Mouse (Mus musculus) bone marrow macrophage, adult 2 months (primary cell): ENCODE measurements around the gene Atxn7l2. TPM values are rescaled to one million over a fixed set of nuclear protein-coding genes. Genes with fewer than 3 reads are reported as not detected.
A peak's percentile ranks its signal among the peaks of the same experiment; 100 is the strongest.

Experiments used
- H3K27ac ChIP-seq: 2 replicates; pipeline ENCODE4 v1.5.1; 2012; ENCODE audit warnings: low read depth, low read length; ENCODE audit not compliant: insufficient read depth
- H3K4me1 ChIP-seq: 2 replicates; pipeline ENCODE4 v1.6.1; 2012; ENCODE audit warnings: low read length; ENCODE audit not compliant: control insufficient read depth, insufficient read depth
- H3K4me3 ChIP-seq: 2 replicates; pipeline ENCODE4 v1.5.1; 2012; ENCODE audit warnings: mild to moderate bottlenecking, low read length, moderate library complexity; ENCODE audit not compliant: insufficient read depth
- CTCF ChIP-seq: IDR thresholded peaks from 2 replicates; pipeline ENCODE4 v1.5.1; 2012; ENCODE audit warnings: low read depth, mild to moderate bottlenecking, low read length, moderate library complexity
- POLR2A ChIP-seq: IDR thresholded peaks from 2 replicates; pipeline ENCODE4 v1.6.1; 2012; ENCODE audit warnings: mild to moderate bottlenecking, low read depth, low read length, borderline replicate concordance
- polyA plus RNA-seq: library from polyadenylated mRNA; stranded (reverse); fragments of >200 nt; gene quantifications from 2 replicates; pipeline ENCODE4 v1.2.4, GENCODE M21; 2012; ENCODE audit not compliant: missing spikeins, insufficient read depth, insufficient read length

The Atxn7l2 gene
- polyA plus RNA-seq, 1 experiment: 6.4 TPM

DNA sequence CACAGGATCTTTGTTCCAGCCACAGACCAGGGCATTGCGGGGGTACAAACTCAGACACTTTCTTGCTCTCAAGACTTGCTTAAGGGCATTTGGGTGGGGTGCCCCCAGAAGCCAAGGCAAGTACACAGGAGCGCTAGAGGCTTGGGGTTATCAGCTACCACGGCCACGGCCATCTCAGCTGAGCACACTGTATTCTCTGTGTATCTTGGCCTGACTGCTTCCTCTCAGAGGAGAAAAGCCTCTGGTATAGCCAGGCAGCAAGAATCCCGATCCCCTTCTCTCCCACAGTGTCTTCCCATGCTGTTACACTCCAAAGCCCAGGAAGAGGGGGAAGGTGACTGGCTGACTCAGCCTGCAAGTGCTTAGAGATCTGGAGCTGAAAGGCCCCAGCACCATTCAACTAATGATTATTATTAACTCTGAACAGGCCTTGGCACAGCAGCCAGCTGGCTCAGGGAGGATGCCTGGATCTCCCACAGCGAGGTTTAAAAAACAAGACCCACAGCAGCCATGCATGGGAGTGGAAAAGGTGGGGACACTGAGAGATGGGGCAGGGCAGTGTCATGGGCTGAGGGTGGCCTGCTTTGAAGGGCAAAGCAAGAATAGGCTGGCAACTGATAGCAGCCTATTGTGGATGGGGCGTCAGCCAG lies 14.7 kb downstream of the Atxn7l2 start:
- no peak overlapping the region for H3K4me3 ChIP-seq
- H3K4me1 ChIP-seq: peaks cover 8% of the 10 kb centered on the region
- H3K27ac ChIP-seq: no peak overlapping the region
- TF ChIP-seq CTCF: no peak
- no peak for TF ChIP-seq POLR2A

DNA sequence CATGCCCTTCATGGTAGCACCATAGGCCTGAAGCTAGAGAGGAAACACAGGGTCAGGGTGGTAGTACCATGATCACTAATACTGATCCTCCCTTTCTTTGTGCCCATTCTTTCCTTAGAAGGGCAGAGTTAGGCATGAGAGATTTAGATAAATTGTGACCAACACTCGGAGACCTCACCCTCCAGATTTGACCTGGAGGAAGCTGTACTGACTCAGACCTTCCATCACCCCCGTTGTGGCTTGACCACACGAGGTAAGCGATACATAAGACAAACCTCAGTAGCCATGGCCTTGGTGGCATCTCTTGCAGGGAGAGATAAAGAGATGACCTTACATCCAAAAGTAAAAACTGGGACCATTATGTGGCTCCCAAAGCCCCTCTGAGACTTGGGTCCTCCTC lies 15.4 kb downstream of the Atxn7l2 start:
- Histone ChIP-seq H3K27ac (no peak overlapping the region), H3K4me3 (no peak overlapping the region), H3K4me1 (peaks cover 8% of the 10 kb centered on the region)
- no peak for TF ChIP-seq CTCF
- TF ChIP-seq POLR2A: no peak

GRCm38 (mm10) chr3:108193686-108194085 lies 17.0 kb downstream of the Atxn7l2 start:
- no peaks in the 10 kb centered on the region for H3K4me1 ChIP-seq
- no peak overlapping the region for H3K27ac ChIP-seq
- H3K4me3 ChIP-seq: no peak overlapping the region
- no peak for TF ChIP-seq CTCF
- no peak for TF ChIP-seq POLR2A

GRCm38 (mm10) chr3:108189897-108190296 lies 20.8 kb downstream of the Atxn7l2 start:
- Histone ChIP-seq H3K4me1 (no peaks in the 10 kb centered on the region), H3K4me3 (no peak overlapping the region), H3K27ac (no peak overlapping the region)
- no peak for TF ChIP-seq CTCF
- no peak for TF ChIP-seq POLR2A

DNA sequence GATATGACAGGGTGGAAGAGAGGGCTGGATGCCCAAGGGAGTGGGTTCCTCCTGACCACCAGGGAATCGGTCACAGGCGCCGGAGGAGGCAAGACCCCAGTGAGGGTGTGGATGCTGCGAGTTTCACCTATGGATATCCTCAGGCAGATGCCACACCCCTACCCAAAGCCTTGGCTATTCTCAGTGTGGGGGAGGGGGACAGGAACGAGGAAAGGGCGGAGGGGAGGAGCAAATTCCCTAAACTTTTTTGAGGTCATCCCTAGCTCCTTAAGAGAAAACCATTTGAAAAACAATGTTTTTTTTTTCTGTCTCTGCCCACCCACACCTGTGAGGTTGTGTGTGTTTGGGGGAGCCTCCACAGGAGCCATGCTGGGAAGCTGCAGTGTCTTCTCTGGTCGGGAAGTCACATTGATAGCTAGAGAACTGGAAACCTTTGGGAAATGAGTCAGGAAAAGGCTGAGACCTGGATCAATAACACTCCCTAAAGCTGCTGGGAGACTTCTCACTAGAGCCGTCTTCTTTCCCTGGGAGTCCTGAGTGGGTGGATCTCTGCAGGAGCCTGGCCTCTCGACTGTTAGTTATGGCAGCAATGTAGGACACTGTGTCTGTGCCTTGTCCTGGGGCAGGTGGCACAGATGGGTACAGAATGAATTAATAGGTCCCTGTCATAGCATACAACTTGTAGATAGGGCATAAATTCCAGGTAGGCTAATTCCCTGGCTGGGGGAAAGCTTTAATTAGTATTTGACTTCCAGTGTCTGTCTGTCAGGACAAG lies 21.8 kb downstream of the Atxn7l2 start:
- TF ChIP-seq CTCF (no peak), POLR2A (no peak)
- no peaks in the 10 kb centered on the region for H3K4me1 ChIP-seq
- no peak overlapping the region for H3K27ac ChIP-seq
- no peak overlapping the region for H3K4me3 ChIP-seq

DNA sequence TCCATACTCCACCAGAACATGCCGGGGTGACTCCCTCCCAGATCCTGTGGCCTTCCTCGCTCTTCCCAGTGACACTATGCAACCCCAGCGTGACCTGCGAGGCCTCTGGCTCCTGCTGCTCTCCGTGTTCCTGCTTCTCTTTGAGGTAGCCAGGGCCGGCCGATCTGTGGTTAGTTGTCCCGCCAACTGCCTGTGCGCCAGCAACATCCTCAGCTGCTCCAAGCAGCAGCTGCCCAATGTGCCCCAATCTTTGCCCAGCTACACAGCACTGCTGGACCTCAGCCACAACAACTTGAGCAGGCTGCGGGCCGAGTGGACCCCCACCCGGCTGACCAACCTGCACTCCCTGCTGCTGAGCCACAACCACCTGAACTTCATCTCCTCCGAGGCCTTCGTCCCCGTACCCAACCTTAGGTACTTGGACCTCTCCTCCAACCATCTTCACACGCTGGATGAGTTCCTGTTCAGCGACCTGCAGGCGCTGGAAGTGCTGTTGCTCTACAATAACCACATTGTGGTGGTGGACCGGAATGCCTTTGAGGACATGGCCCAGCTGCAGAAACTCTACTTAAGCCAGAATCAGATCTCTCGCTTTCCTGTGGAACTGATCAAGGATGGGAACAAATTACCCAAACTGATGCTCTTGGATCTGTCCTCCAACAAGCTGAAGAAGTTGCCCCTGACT lies 23.5 kb downstream of the Atxn7l2 start:
- H3K4me3 ChIP-seq: peak overlapping the region; percentile 70
- TF ChIP-seq CTCF: no peak
- TF ChIP-seq POLR2A: no peak
- H3K4me1 ChIP-seq: no peaks in the 10 kb centered on the region
- H3K27ac ChIP-seq: no peak overlapping the region

DNA sequence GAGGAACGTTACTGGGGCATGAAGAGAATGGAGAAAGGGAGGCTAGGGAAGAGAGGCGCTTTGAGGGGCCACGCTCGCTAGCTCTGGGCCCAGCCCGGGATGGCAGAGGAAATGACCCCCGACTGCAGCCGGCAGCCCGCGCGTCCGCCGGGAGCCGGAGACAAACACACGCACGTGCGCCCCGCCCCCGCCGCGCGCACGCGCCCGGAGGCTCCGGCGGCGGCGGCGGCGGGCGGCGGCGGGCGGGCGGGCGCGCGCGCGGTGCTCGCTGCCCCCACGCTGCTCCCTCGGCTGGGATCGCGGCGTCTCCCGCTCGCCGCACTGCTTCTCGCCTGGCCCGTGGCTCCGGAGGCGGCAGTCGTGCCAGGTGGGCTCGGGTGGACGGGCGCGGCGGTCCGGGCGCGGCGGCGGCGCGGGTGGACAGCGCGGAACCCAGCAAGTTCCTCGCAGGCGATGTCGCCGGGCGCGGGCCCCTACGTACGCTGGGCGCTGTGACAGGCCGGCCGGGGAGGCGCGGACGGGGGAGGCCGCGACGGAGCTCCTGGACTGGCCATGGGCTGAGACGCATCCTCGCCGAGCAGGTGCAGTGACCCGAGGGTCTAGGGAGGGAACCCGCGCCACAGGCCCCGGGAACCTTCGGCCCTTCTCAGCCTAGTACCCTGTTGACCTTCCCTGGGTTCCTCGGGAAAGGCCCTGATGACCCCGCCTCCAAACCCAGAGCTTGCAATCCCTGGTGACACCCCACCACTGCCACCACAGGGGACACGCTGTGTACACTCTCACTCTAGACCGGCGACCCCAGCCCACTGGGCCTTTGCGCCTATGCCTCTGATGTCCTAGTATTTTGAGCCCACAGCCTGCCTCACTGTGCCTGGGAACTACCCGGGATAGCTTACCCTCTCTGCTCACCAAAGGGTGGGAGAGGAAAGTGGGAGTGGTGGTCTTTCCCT lies 24.4 kb downstream of the Atxn7l2 start, which contains the start of gene Amigo1:
TSS of gene Amigo1 (plus strand) at position 238 of the 950 bp plus-strand sequence.
- H3K27ac ChIP-seq: no peak within 1 kb of the TSS
- H3K4me3 ChIP-seq: peak within 1 kb of the TSS; percentile 70
- TF ChIP-seq CTCF (no peak), POLR2A (no peak)
- H3K4me1 ChIP-seq: no peaks in the 10 kb centered on the region

- Histone ChIP-seq H3K4me1 (no peaks in the 10 kb centered on the region), H3K4me3 (peak overlapping the region; percentile 70), H3K27ac (no peak overlapping the region)
- TF ChIP-seq POLR2A: no peak
- TF ChIP-seq CTCF: no peak
These were observed 25.2 kb downstream of the Atxn7l2 start for GRCm38 (mm10) chr3:108185460-108186097.

DNA sequence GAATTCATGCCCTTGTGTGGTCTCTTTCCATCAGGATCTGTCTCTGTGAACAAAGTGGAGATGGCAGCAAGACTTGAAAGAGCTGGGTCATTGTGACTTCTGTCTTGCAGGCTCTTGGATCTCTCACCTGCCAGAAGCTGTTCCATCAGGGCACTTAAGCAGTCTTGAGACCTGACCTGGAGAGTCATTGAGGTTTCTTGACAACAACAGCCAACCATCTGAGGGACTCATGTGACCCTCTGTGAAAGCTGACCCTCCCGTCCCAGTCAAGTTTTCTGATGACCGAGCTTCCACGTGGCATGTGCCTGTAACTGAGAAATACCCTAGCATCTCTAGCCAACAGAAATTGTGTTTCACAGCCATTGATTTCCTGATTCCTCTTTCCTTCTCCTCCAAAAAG lies 26.0 kb downstream of the Atxn7l2 start:
- Histone ChIP-seq H3K4me3 (no peak overlapping the region), H3K4me1 (no peaks in the 10 kb centered on the region), H3K27ac (no peak overlapping the region)
- TF ChIP-seq POLR2A (no peak), CTCF (no peak)
